Mouse (Mus musculus): ENCODE measurements around the gene Arpc3. TPM values are rescaled to one million over a fixed set of nuclear protein-coding genes. Genes with fewer than 3 reads are reported as not detected.
A peak's percentile ranks its signal among the peaks of the same experiment; 100 is the strongest.
"Not testable (repeated sequence)": the region's sequence is repeated elsewhere in the genome, so short reads cannot be mapped to it uniquely, and the experiment has no call there.

Gene Arpc3
- polyA plus RNA-seq, 1 experiment from 2014 or later: 39.3 TPM

- WGBS (ENCODE audit: insufficient replicate concordance): 78% methylated on average over 5 of the region's 5 CpGs
- ATAC-seq (replicated peaks; ENCODE audit: insufficient number of reproducible peaks, low FRiP score, low TSS enrichment): no peak
Observed at GRCm38 (mm10) chr5:122451324-122451723, 59.6 kb downstream of the Arpc3 start.

GRCm38 (mm10) chr5:122452194-122452593, 60.5 kb downstream of the Arpc3 start:
- no peaks in the 10 kb centered on the region for H3K9me3 ChIP-seq (replicated peaks; ENCODE audit: control insufficient read depth, low read length)
- peak overlapping the region; percentile 43; the same call in 1 of the 2 replicates for H3K27ac ChIP-seq (ENCODE audit: low read depth, low read length)
- no peak overlapping the region for H3K9ac ChIP-seq (ENCODE audit: low read depth, low read length)
- peaks cover 39% of the 10 kb centered on the region for H3K36me3 ChIP-seq (ENCODE audit: control insufficient read depth, insufficient read depth, low read length)
- 70% methylated on average over 7 of the region's 7 CpGs for WGBS (ENCODE audit: insufficient replicate concordance)
- no peak overlapping the region for H3K4me3 ChIP-seq (ENCODE audit: low read depth, low read length)
- ATAC-seq (replicated peaks; ENCODE audit: insufficient number of reproducible peaks, low FRiP score, low TSS enrichment): no peak
- H3K27me3 ChIP-seq (ENCODE audit: control insufficient read depth, insufficient read depth, low read length): no peaks in the 10 kb centered on the region
- 0 out of 2 replicates have a peak, but pooled peaks cover 7% of the 10 kb centered on the region for H3K4me1 ChIP-seq (ENCODE audit: control insufficient read depth, insufficient read depth, low read length)
- H3K4me2 ChIP-seq: no peak overlapping the region

More at GRCm38 (mm10) chr5:122451324-122451723, 59.6 kb downstream of the Arpc3 start:
- Histone ChIP-seq H3K27me3 (ENCODE audit: control insufficient read depth, insufficient read depth, low read length) (no peaks in the 10 kb centered on the region), H3K36me3 (ENCODE audit: control insufficient read depth, insufficient read depth, low read length) (peaks cover 37% of the 10 kb centered on the region), H3K4me1 (ENCODE audit: control insufficient read depth, insufficient read depth, low read length) (0 out of 2 replicates have a peak, but pooled peaks cover 7% of the 10 kb centered on the region), H3K4me2 (no peak overlapping the region), H3K9me3 (replicated peaks; ENCODE audit: control insufficient read depth, low read length) (no peaks in the 10 kb centered on the region), H3K4me3 (ENCODE audit: low read depth, low read length) (no peak overlapping the region), H3K27ac (ENCODE audit: low read depth, low read length) (peak overlapping the region; percentile 35; the same call in 1 of the 2 replicates), H3K9ac (ENCODE audit: low read depth, low read length) (no peak overlapping the region)

- no peak overlapping the region for H3K4me2 ChIP-seq
- H3K9me3 ChIP-seq (replicated peaks; ENCODE audit: control insufficient read depth, low read length): no peaks in the 10 kb centered on the region
- H3K36me3 ChIP-seq (ENCODE audit: control insufficient read depth, insufficient read depth, low read length): peaks cover 49% of the 10 kb centered on the region
- H3K4me1 ChIP-seq (ENCODE audit: control insufficient read depth, insufficient read depth, low read length): 0 out of 2 replicates have a peak, but pooled peaks cover 7% of the 10 kb centered on the region
- peak overlapping the region; percentile 35; the same call in 1 of the 2 replicates for H3K27ac ChIP-seq (ENCODE audit: low read depth, low read length)
- no peak overlapping the region for H3K4me3 ChIP-seq (ENCODE audit: low read depth, low read length)
- ATAC-seq (replicated peaks; ENCODE audit: insufficient number of reproducible peaks, low FRiP score, low TSS enrichment): no peak
- no peaks in the 10 kb centered on the region for H3K27me3 ChIP-seq (ENCODE audit: control insufficient read depth, insufficient read depth, low read length)
- WGBS (ENCODE audit: insufficient replicate concordance): 54% methylated on average over 6 of the region's 6 CpGs
- H3K9ac ChIP-seq (ENCODE audit: low read depth, low read length): no peak overlapping the region
Observed at GRCm38 (mm10) chr5:122453188-122453587, 61.5 kb downstream of the Arpc3 start.

GRCm38 (mm10) chr5:122454442-122454841, 62.8 kb downstream of the Arpc3 start:
- ATAC-seq (replicated peaks; ENCODE audit: insufficient number of reproducible peaks, low FRiP score, low TSS enrichment): no peak; the same call in 1 of the 2 replicates
- Histone ChIP-seq H3K9ac (ENCODE audit: low read depth, low read length) (no peak overlapping the region), H3K4me3 (ENCODE audit: low read depth, low read length) (no peak overlapping the region), H3K4me2 (no peak overlapping the region), H3K27ac (ENCODE audit: low read depth, low read length) (peak overlapping the region; percentile 50; the same call in 1 of the 2 replicates), H3K36me3 (ENCODE audit: control insufficient read depth, insufficient read depth, low read length) (peaks cover 61% of the 10 kb centered on the region), H3K27me3 (ENCODE audit: control insufficient read depth, insufficient read depth, low read length) (no peaks in the 10 kb centered on the region), H3K4me1 (ENCODE audit: control insufficient read depth, insufficient read depth, low read length) (0 out of 2 replicates have a peak, but pooled peaks cover 7% of the 10 kb centered on the region), H3K9me3 (replicated peaks; ENCODE audit: control insufficient read depth, low read length) (no peaks in the 10 kb centered on the region)
- 93% methylated on average over 4 of the region's 4 CpGs for WGBS (ENCODE audit: insufficient replicate concordance)

- Histone ChIP-seq H3K9ac (ENCODE audit: low read depth, low read length) (no peak overlapping the region), H3K9me3 (replicated peaks; ENCODE audit: control insufficient read depth, low read length) (no peaks in the 10 kb centered on the region), H3K4me3 (ENCODE audit: low read depth, low read length) (no peak overlapping the region), H3K36me3 (ENCODE audit: control insufficient read depth, insufficient read depth, low read length) (peaks cover 66% of the 10 kb centered on the region), H3K27ac (ENCODE audit: low read depth, low read length) (0 out of 2 replicates have a peak overlapping the region, but pooled peaks have one; percentile 50), H3K27me3 (ENCODE audit: control insufficient read depth, insufficient read depth, low read length) (no peaks in the 10 kb centered on the region), H3K4me2 (no peak overlapping the region), H3K4me1 (ENCODE audit: control insufficient read depth, insufficient read depth, low read length) (0 out of 2 replicates have a peak, but pooled peaks cover 7% of the 10 kb centered on the region)
- no peak for ATAC-seq (replicated peaks; ENCODE audit: insufficient number of reproducible peaks, low FRiP score, low TSS enrichment)
- 88% methylated on average over 3 of the region's 3 CpGs for WGBS (ENCODE audit: insufficient replicate concordance)
Observed at GRCm38 (mm10) chr5:122454883-122455282, 63.2 kb downstream of the Arpc3 start.

- no peak for ATAC-seq (replicated peaks; ENCODE audit: insufficient number of reproducible peaks, low FRiP score, low TSS enrichment)
- Histone ChIP-seq H3K9ac (ENCODE audit: low read depth, low read length) (0 out of 2 replicates have a peak overlapping the region, but pooled peaks have one; percentile 34), H3K27me3 (ENCODE audit: control insufficient read depth, insufficient read depth, low read length) (no peaks in the 10 kb centered on the region), H3K4me2 (no peak overlapping the region), H3K9me3 (replicated peaks; ENCODE audit: control insufficient read depth, low read length) (no peaks in the 10 kb centered on the region), H3K4me1 (ENCODE audit: control insufficient read depth, insufficient read depth, low read length) (0 out of 2 replicates have a peak, but pooled peaks cover 7% of the 10 kb centered on the region), H3K36me3 (ENCODE audit: control insufficient read depth, insufficient read depth, low read length) (peaks cover 73% of the 10 kb centered on the region), H3K27ac (ENCODE audit: low read depth, low read length) (no peak overlapping the region), H3K4me3 (ENCODE audit: low read depth, low read length) (no peak overlapping the region)
- WGBS (ENCODE audit: insufficient replicate concordance): 83% methylated on average over 3 of the region's 3 CpGs
Observed at GRCm38 (mm10) chr5:122455584-122455983, 63.9 kb downstream of the Arpc3 start.

GRCm38 (mm10) chr5:122457054-122457453, 65.4 kb downstream of the Arpc3 start:
- not testable (repeated sequence) for H3K4me1 ChIP-seq (ENCODE audit: control insufficient read depth, insufficient read depth, low read length)

GRCm38 (mm10) chr5:122458066-122458465, 66.4 kb downstream of the Arpc3 start:
- Histone ChIP-seq H3K9me3 (replicated peaks; ENCODE audit: control insufficient read depth, low read length) (no peaks in the 10 kb centered on the region), H3K4me3 (ENCODE audit: low read depth, low read length) (no peak overlapping the region), H3K36me3 (ENCODE audit: control insufficient read depth, insufficient read depth, low read length) (peaks cover 88% of the 10 kb centered on the region), H3K9ac (ENCODE audit: low read depth, low read length) (no peak overlapping the region), H3K27ac (ENCODE audit: low read depth, low read length) (no peak overlapping the region), H3K4me2 (no peak overlapping the region), H3K4me1 (ENCODE audit: control insufficient read depth, insufficient read depth, low read length) (0 out of 2 replicates have a peak, but pooled peaks cover 7% of the 10 kb centered on the region), H3K27me3 (ENCODE audit: control insufficient read depth, insufficient read depth, low read length) (no peaks in the 10 kb centered on the region)
- 90% methylated on average over 4 of the region's 4 CpGs for WGBS (ENCODE audit: insufficient replicate concordance)
- ATAC-seq (replicated peaks; ENCODE audit: insufficient number of reproducible peaks, low FRiP score, low TSS enrichment): no peak

More at GRCm38 (mm10) chr5:122457054-122457453, 65.4 kb downstream of the Arpc3 start:
- not testable (repeated sequence) for H3K4me2 ChIP-seq; ATAC-seq (replicated peaks; ENCODE audit: insufficient number of reproducible peaks, low FRiP score, low TSS enrichment); H3K27me3 ChIP-seq (ENCODE audit: control insufficient read depth, insufficient read depth, low read length); H3K9me3 ChIP-seq (replicated peaks; ENCODE audit: control insufficient read depth, low read length); H3K27ac ChIP-seq (ENCODE audit: low read depth, low read length); H3K4me3 ChIP-seq (ENCODE audit: low read depth, low read length); H3K9ac ChIP-seq (ENCODE audit: low read depth, low read length)
- H3K36me3 ChIP-seq (ENCODE audit: control insufficient read depth, insufficient read depth, low read length): peaks cover 85% of the 10 kb centered on the region
- 78% methylated on average over 9 of the region's 9 CpGs for WGBS (ENCODE audit: insufficient replicate concordance)

GRCm38 (mm10) chr5:122459335-122459734, 67.7 kb downstream of the Arpc3 start:
- Histone ChIP-seq H3K27me3 (ENCODE audit: control insufficient read depth, insufficient read depth, low read length) (no peaks in the 10 kb centered on the region), H3K9ac (ENCODE audit: low read depth, low read length) (no peak overlapping the region), H3K4me2 (no peak overlapping the region), H3K9me3 (replicated peaks; ENCODE audit: control insufficient read depth, low read length) (no peaks in the 10 kb centered on the region), H3K36me3 (ENCODE audit: control insufficient read depth, insufficient read depth, low read length) (peaks cover 88% of the 10 kb centered on the region), H3K27ac (ENCODE audit: low read depth, low read length) (no peak overlapping the region), H3K4me3 (ENCODE audit: low read depth, low read length) (no peak overlapping the region), H3K4me1 (ENCODE audit: control insufficient read depth, insufficient read depth, low read length) (0 out of 2 replicates have a peak, but pooled peaks cover 2% of the 10 kb centered on the region)
- 94% methylated on average over 5 of the region's 5 CpGs for WGBS (ENCODE audit: insufficient replicate concordance)
- no peak for ATAC-seq (replicated peaks; ENCODE audit: insufficient number of reproducible peaks, low FRiP score, low TSS enrichment)
